Mouse (Mus musculus): ENCODE measurements around the gene Chsy1.

GRCm38 (mm10) chr7:66199391-66199831 lies 90.1 kb downstream of the Chsy1 start:
- TF ChIP-seq CTCF (IDR thresholded peaks at IDR 0.05; ENCODE audit: borderline replicate concordance, insufficient read depth, low read depth, low read length) (no peak), POLR2A (IDR thresholded peaks at IDR 0.05; ENCODE audit: borderline replicate concordance, insufficient read depth, low read length) (no peak)
